Mouse (Mus musculus) C2C12 (cell line): ENCODE data around the gene Kif1a.

Source experiments
- CTCF ChIP-seq: IDR thresholded peaks from one replicate; pipeline ENCODE4 v1.5.1; 2011; ENCODE audit not compliant: control insufficient read depth, insufficient read depth, insufficient read length
- MYOD1 ChIP-seq: IDR thresholded peaks from one replicate; pipeline ENCODE4 v1.6.1; 2011; ENCODE audit warnings: low read depth; ENCODE audit not compliant: control insufficient read depth, insufficient read length
- USF1 ChIP-seq: IDR thresholded peaks from one replicate; pipeline ENCODE4 v1.6.1; 2011; ENCODE audit warnings: low read depth, mild to moderate bottlenecking, control low read depth, moderate library complexity

DNA sequence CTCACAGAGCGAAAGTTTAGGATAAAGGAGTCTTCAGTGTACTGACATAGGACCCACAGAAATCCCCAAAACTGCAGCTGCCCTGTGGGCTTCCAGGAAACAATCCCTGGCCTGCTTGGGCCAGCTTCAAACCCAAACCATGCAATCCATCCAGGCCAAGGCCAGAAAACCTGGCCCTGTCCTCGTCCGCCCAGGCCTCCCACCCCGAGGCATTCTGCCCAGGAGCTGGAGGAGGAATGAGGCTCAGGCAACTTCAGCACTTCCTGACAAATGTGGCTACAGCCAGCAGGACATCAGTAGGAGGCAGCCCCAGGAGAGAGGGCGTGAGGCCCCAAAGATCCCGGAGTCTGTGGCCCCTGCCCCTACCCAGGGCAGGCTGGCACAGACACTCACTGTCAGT is 36.1 kb downstream of the Kif1a start:
- TF ChIP-seq USF1 (no peak), CTCF (no peak), MYOD1 (no peak)
